Mouse (Mus musculus) ES-Bruce4 (cell line): ENCODE results near the gene Cd96.

Experiments
- CTCF ChIP-seq: IDR thresholded peaks from one replicate; pipeline ENCODE4 v1.8.1; 2011; ENCODE audit warnings: low read depth, low read length
- EP300 ChIP-seq: IDR thresholded peaks from 2 replicates; pipeline ENCODE4 v1.6.1; 2011; ENCODE audit warnings: low read depth, low read length; ENCODE audit not compliant: insufficient read depth

- TF ChIP-seq CTCF (no peak), EP300 (no peak)
These were observed 22.6 kb downstream of the Cd96 start for GRCm38 (mm10) chr16:46097421-46097820.
